22 mouse cellular contexts compared by ENCODE assay signal in genomic region chr2:78020516-78020915, GRCm38 (mm10).
"Had no signal": no experiment of that assay in that cellular context is flagged by ENCODE, and none has a peak within 500 bp of the region (broad histone marks: within the 10 kb centered on the region; RNA-seq: fewer than 3 reads in every experiment).

No protein-coding gene starts in this region.

- H3K36me3 ChIP-seq: liver, embryonic 13.5 days; liver, embryonic 15.5 days; midbrain, embryonic 10.5 days; midbrain, embryonic 13.5 days; midbrain, embryonic 15.5 days; neural tube, embryonic 13.5 days; neural tube, embryonic 15.5 days had no signal

- H3K9ac ChIP-seq: liver, embryonic 13.5 days; liver, embryonic 15.5 days; liver, postnatal 0 days; lung, embryonic 14.5 days; midbrain, embryonic 13.5 days; midbrain, embryonic 15.5 days; neural tube, embryonic 13.5 days; neural tube, embryonic 15.5 days had no signal

- DNase-seq: liver, embryonic 13.5 days; liver, postnatal 0 days; lung, embryonic 14.5 days; lung, postnatal 10 days; lung, postnatal 36 days; retina, postnatal 1 day; right cerebral cortex, adult 18-20 months; right cerebral cortex, postnatal 25 days; right cerebral cortex, postnatal 4 days; spleen, adult 18-20 months; thymus, adult 18-20 months; thymus, postnatal 14 days; thymus, postnatal 36 days had no signal

- H3K27ac ChIP-seq: liver, embryonic 13.5 days; liver, embryonic 15.5 days; macrophage; midbrain, embryonic 10.5 days; midbrain, embryonic 13.5 days; midbrain, embryonic 15.5 days; neural tube, embryonic 13.5 days; neural tube, embryonic 15.5 days had no signal

- H3K4me3 ChIP-seq: liver, embryonic 13.5 days; liver, embryonic 15.5 days; megakaryocyte, embryonic 14.5 days; midbrain, embryonic 10.5 days; midbrain, embryonic 13.5 days; midbrain, embryonic 15.5 days; myocyte; neural tube, embryonic 13.5 days; neural tube, embryonic 15.5 days had no signal

- H3K4me1 ChIP-seq: liver, embryonic 13.5 days; liver, embryonic 15.5 days; megakaryocyte, embryonic 14.5 days; midbrain, embryonic 10.5 days; midbrain, embryonic 13.5 days; neural tube, embryonic 13.5 days; neural tube, embryonic 15.5 days had no signal

- H3K4me2 ChIP-seq: liver, embryonic 13.5 days; liver, embryonic 15.5 days; lung, embryonic 14.5 days; midbrain, embryonic 13.5 days; midbrain, embryonic 15.5 days; neural tube, embryonic 13.5 days; neural tube, embryonic 15.5 days had no signal

- H3K27me3 ChIP-seq: liver, embryonic 13.5 days; liver, embryonic 15.5 days; midbrain, embryonic 13.5 days; midbrain, embryonic 15.5 days; neural tube, embryonic 13.5 days; neural tube, embryonic 15.5 days had no signal

- ATAC-seq: liver, postnatal 0 days; midbrain, embryonic 13.5 days had no signal

- H3K9me3 ChIP-seq: liver, embryonic 13.5 days; liver, embryonic 15.5 days; megakaryocyte, embryonic 14.5 days; midbrain, embryonic 10.5 days; midbrain, embryonic 13.5 days; midbrain, embryonic 15.5 days; neural tube, embryonic 13.5 days; neural tube, embryonic 15.5 days had no signal
